15 mouse cellular contexts compared by ENCODE assay signal in the genomic region with DNA sequence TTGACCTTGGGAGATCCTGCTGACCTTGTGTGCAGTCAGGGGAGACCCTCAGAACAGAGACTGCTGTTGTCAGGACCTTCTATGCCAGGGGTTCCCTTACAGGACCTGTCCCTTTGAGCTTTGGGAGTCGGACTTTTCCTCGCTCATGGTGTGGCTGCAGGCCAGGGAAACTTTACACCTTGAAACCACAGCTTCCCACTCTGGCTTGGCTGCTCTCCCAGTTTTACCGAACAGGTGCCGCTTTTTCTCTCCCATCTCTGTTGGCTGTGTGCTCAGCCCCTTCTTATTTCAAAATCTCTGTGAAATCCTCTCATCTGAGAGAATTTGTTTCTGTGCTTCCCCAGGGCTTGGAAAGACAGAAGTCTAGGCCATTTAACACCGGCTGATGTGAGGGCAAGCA. TPM values are rescaled to one million over a fixed set of nuclear protein-coding genes. Genes with fewer than 3 reads are reported as not detected.
DNase-seq lines count a peak whose midpoint lies in the region; ATAC-seq lines count a peak whose summit lies in the region.
"Had no signal": no experiment of that assay in that cellular context is flagged by ENCODE, and none has a peak within 500 bp of the region (broad histone marks: within the 10 kb centered on the region; RNA-seq: fewer than 3 reads in every experiment).

No protein-coding gene starts in this region.

- H3K4me3 ChIP-seq in heart, embryonic 13.5 days: no peak overlapping the region
- H3K4me3 ChIP-seq in heart, embryonic 12.5 days: no peak overlapping the region
- no peak overlapping the region for H3K4me3 ChIP-seq in embryonic facial prominence, embryonic 15.5 days (replicated peaks)
- H3K4me3 ChIP-seq: forebrain, embryonic 12.5 days; intestine, embryonic 15.5 days; left cerebral cortex, adult 2 months; liver, embryonic 12.5 days; midbrain, embryonic 12.5 days had no signal

- DNase-seq in heart, postnatal 4 days: peak; percentile 50
- DNase-seq in lung, postnatal 14 days: peak; percentile 54
- no peak for DNase-seq in MN1 (ENCODE audit: low spot score)
- no peak for DNase-seq in thymus, postnatal 36 days
- DNase-seq in spleen, postnatal 4 days (ENCODE audit: low spot score in 2 of 2): no peak
- DNase-seq: adrenal gland, adult 2 months had no signal

- H3K36me3 ChIP-seq in heart, embryonic 13.5 days: no peaks in the 10 kb centered on the region
- H3K36me3 ChIP-seq in heart, embryonic 12.5 days: no peaks in the 10 kb centered on the region
- no peaks in the 10 kb centered on the region for H3K36me3 ChIP-seq in embryonic facial prominence, embryonic 15.5 days
- H3K36me3 ChIP-seq: forebrain, embryonic 12.5 days; intestine, embryonic 15.5 days; liver, embryonic 12.5 days; midbrain, embryonic 12.5 days had no signal

- H3K27ac ChIP-seq in heart, embryonic 13.5 days (replicated peaks): peak overlapping the region; percentile 24; the same call in 1 of the 2 replicates
- no peak overlapping the region for H3K27ac ChIP-seq in heart, embryonic 12.5 days (ENCODE audit: poor library complexity, severe bottlenecking)
- H3K27ac ChIP-seq in embryonic facial prominence, embryonic 15.5 days (replicated peaks): no peak overlapping the region
- H3K27ac ChIP-seq: forebrain, embryonic 12.5 days; intestine, embryonic 15.5 days; left cerebral cortex, adult 2 months; liver, embryonic 12.5 days; midbrain, embryonic 12.5 days had no signal

- H3K9me3 ChIP-seq in heart, embryonic 13.5 days: no peaks in the 10 kb centered on the region
- H3K9me3 ChIP-seq in heart, embryonic 12.5 days (replicated peaks): no peaks in the 10 kb centered on the region
- H3K9me3 ChIP-seq in embryonic facial prominence, embryonic 15.5 days (replicated peaks): no peaks in the 10 kb centered on the region
- H3K9me3 ChIP-seq: forebrain, embryonic 12.5 days; intestine, embryonic 15.5 days; liver, embryonic 12.5 days had no signal

- WGBS in heart, embryonic 13.5 days: 50% methylated on average over 5 of the region's 5 CpGs
- 66% methylated on average over 5 of the region's 5 CpGs for WGBS in heart, embryonic 12.5 days
- WGBS in embryonic facial prominence, embryonic 15.5 days: 43% methylated on average over 5 of the region's 5 CpGs

- no peak overlapping the region for H3K4me2 ChIP-seq in heart, embryonic 13.5 days
- no peak overlapping the region for H3K4me2 ChIP-seq in heart, embryonic 12.5 days
- H3K4me2 ChIP-seq in embryonic facial prominence, embryonic 15.5 days (replicated peaks): no peak overlapping the region
- H3K4me2 ChIP-seq: forebrain, embryonic 12.5 days; intestine, embryonic 15.5 days; liver, embryonic 12.5 days; midbrain, embryonic 12.5 days had no signal

- no peak overlapping the region for H3K9ac ChIP-seq in heart, embryonic 13.5 days
- no peak overlapping the region for H3K9ac ChIP-seq in heart, embryonic 12.5 days
- H3K9ac ChIP-seq in embryonic facial prominence, embryonic 15.5 days: no peak overlapping the region
- H3K9ac ChIP-seq: forebrain, embryonic 12.5 days; intestine, embryonic 15.5 days; liver, embryonic 12.5 days; midbrain, embryonic 12.5 days had no signal

- H3K4me1 ChIP-seq in heart, embryonic 13.5 days: peaks cover 54% of the 10 kb centered on the region
- H3K4me1 ChIP-seq in heart, embryonic 12.5 days (replicated peaks): peaks cover 30% of the 10 kb centered on the region
- H3K4me1 ChIP-seq in embryonic facial prominence, embryonic 15.5 days: peaks cover 42% of the 10 kb centered on the region

- H3K27me3 ChIP-seq in heart, embryonic 13.5 days (replicated peaks): peaks cover 12% of the 10 kb centered on the region
- H3K27me3 ChIP-seq in heart, embryonic 12.5 days (replicated peaks): peaks cover 12% of the 10 kb centered on the region
- no peaks in the 10 kb centered on the region for H3K27me3 ChIP-seq in embryonic facial prominence, embryonic 15.5 days

- ATAC-seq in heart, embryonic 13.5 days (ENCODE audit: extremely low read depth, insufficient number of reproducible peaks, low FRiP score, low TSS enrichment): no peak
- ATAC-seq in heart, embryonic 12.5 days (ENCODE audit: insufficient number of reproducible peaks, low FRiP score): no peak
- ATAC-seq in embryonic facial prominence, embryonic 15.5 days (ENCODE audit: insufficient number of reproducible peaks, low FRiP score, low TSS enrichment, low read depth): 0 out of 2 replicates have a peak, but pooled peaks have one; percentile 22
- ATAC-seq: intestine, embryonic 15.5 days; liver, embryonic 12.5 days had no signal

RNA-seq across cellular contexts. Expression of a gene that starts 5.8 kb away (rescaled TPM):
- polyA plus RNA-seq in heart, embryonic 13.5 days (2015; fragmentation: Nextera tagmentation; extraction: Ambion mirVana): 49.8 and 50.1 TPM in 2 replicates
- polyA plus RNA-seq in heart, embryonic 12.5 days (2016; fragmentation: Nextera tagmentation; extraction: Ambion mirVana): 46.8 and 51.4 TPM in 2 replicates
- 51.0 and 55.6 TPM in 2 replicates for polyA plus RNA-seq in embryonic facial prominence, embryonic 15.5 days (2015; fragmentation: Nextera tagmentation; extraction: Ambion mirVana)
- 100 to 1,000 TPM; 112 to 113 TPM for total RNA-seq in heart, postnatal 4 days (2021)
- polyA plus RNA-seq: C2C12 had no signal

Comparison
In these comparisons a context has a peak if more than half of its experiments do, and no peak if none do; other contexts are left out.
1. DNase-seq: peak in heart, postnatal 4 days (single experiment) and lung, postnatal 14 days (single experiment); none in MN1 (single experiment), thymus, postnatal 36 days (0 of 2) and spleen, postnatal 4 days (0 of 2).